Mouse (Mus musculus) CD8-positive naive resting alpha-beta T cell, adult 2 months (primary cell): ENCODE measurements around the gene Agr3.
A peak's percentile ranks its signal among the peaks of the same experiment; 100 is the strongest.

ENCODE experiments used
- DNase-seq, 2 experiments: peaks; one replicate each; pipeline ENCODE4 v3.0.0; 2022; ENCODE audit warnings: low read depth in 2 of 2, low spot score in 2 of 2

Agr3 gene

GRCm38 (mm10) chr12:35925402-35925801 lies at the start of gene Agr3:
TSS of gene Agr3 (plus strand) at chr12:35925620.
- DNase-seq, result no peak

GRCm38 (mm10) chr12:35884892-35885558 lies 40.4 kb upstream of the Agr3 start:
- no peak for DNase-seq

DNA sequence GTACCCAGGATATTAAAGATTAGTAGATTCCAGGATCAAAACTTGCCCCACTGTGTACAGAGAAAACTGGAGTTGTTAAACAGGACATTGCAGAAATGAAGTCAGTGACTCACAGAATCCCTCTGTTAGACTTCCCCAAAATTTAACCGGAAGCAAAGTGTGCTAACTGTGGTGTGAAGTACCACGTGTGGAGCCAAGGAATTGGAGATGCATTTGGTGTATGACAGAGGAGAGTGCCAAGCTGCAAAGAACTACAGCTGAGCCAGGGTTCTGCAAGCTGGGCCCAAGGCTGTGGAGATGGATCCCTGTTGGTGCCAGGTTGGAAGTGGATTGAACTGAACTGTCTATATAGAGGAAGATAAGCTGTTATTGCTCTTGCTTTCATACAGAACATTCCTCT lies 36.0 kb upstream of the Agr3 start:
- no peak for DNase-seq

- no peak for DNase-seq
Measured at GRCm38 (mm10) chr12:35890756-35891155, 34.7 kb upstream of the Agr3 start.

DNA sequence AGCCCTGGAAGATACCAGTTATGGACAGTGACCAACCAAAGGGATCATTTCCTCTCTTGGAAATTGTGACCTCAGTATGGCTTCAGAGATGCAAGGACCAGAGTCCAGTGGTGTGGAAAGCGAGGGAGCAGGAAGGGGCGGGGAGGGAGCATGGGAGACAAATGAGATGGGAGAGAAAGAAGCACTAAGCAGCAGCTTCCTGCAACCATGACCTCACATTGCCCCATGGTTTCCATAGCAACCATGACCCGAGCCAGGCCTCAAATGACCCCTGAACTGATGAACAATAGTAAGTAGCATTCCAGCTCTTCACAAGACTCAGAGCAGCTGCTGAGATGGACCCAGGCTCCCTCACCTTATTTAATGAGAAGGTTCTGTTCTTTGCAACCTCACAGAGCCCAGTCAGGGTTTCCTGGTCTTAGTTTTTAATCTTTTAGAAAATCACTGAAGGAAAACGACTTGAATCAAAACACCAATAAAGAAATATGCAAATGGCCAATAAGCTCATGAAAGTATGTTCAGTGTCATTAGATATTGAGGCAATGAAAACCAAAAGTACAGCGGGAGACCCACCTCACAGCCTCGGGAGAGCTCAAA lies 31.0 kb upstream of the Agr3 start:
- DNase-seq, result no peak

- peak; percentile 25 to 55 for DNase-seq
Measured at GRCm38 (mm10) chr12:35895875-35896763, 29.3 kb upstream of the Agr3 start.

DNA sequence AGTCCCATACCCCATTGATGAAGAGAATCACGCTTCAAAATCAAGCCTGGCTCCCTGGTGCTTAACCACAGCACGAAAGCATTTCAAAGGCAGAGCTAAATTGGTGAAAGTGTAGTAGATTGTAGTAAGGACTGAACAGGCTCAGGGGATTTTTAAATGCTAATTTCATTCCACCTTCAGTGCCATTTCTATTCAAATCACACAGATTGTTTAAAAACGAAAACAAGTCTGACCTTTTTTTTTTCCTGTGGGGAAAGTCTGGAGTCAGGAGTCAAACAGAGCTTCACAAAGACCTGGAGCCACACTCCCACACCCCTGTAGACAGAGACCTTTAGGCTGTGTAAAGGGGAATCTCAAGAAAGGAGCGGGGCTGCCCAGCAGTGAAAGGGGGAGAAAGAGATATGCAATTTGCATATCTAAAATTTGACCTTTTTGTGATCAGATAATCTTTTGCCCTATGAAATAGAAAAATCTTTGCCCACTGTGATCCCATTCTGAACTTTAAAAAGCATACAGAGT lies 28.6 kb upstream of the Agr3 start:
- DNase-seq, result no peak

DNA sequence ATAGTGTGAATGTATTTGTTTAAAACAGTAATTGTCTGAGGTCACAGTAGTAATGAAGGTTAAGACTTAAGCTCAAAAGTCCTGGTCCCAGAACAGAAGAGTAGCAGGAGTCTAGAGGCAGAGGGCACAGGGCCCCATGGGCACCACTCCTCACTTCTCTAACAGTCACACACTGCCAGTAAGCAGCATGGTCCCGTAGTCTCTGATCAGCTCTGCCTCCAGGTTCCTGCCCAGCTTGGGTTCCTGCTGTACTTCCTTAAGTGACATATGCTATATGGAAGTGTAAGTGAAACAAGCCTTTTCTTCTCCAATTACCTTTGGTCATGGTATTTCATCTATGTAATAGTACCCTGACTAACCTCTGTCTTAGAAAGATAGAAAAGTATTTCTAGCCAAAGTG lies 14.8 kb upstream of the Agr3 start:
- no peak for DNase-seq

- DNase-seq, result peak in 1 of 2 experiments; percentile 5
Measured at GRCm38 (mm10) chr12:35915813-35916212, 9.6 kb upstream of the Agr3 start.

DNA sequence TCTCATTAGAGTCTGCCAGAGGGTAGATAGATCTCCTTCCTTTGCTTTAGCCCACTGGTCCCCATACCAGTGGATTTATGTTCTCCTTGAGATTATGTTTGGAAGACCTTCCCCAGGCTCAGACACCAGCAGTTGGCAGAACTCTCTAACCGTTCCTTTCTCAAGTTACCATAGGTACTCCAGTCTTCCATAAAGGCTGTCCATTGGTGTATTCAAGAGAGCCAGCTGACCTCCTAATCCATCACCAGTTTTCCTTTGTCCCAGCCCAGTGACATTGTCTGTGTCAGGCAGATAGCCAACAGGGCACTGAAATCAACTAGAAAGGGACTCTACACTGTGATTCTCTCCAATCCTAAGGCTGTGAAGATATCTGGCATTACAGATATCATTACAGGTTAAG lies 9.0 kb upstream of the Agr3 start:
- no peak for DNase-seq

DNA sequence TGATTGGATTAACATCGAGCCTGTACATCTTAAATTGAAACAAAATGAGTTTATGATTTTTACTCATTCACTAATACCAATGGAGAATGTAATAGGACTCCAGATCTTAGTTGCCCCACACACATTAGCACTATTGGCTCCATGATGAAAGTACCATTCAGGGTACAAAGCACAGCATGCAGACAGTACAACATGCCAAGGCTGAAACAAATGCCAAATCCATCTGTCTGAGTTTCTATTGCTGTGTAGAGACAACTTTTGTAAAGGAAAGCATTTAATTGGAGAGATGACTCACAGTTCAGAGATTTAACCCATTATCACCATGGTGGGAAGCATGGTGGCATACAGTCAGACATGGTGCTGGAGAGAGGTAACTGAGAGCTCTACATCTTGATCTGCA lies 7.4 kb upstream of the Agr3 start:
- no peak for DNase-seq

- DNase-seq, result no peak
Measured at GRCm38 (mm10) chr12:35927804-35928203, 2.4 kb downstream of the Agr3 start.

GRCm38 (mm10) chr12:35932816-35933215 lies 7.4 kb downstream of the Agr3 start:
- no peak for DNase-seq

DNA sequence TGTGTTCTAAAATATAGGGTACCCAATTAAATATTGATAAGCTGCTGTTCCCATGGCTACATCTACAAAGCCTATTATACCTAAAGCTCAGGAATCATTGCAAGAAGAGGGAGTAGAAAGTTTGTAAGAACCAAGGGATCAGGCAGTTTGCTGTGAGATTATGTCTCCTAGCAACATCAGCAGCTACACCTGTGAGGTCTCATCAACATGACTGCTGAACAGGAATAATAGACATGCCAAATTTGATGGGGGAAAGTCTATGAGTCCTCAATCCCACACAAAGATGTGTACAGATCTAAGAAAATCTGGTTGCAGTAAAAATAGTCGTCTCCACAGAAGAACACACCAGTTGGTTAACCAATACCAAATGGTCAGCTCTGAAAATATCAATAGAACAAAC lies 26.3 kb downstream of the Agr3 start:
- no peak for DNase-seq

GRCm38 (mm10) chr12:35957235-35957634 lies 31.8 kb downstream of the Agr3 start:
- peak; percentile 3 to 14 for DNase-seq

- no peak for DNase-seq
Measured at GRCm38 (mm10) chr12:35966098-35966767, 40.8 kb downstream of the Agr3 start.

GRCm38 (mm10) chr12:35966768-35967141 lies 41.3 kb downstream of the Agr3 start:
- no peak for DNase-seq

- DNase-seq, result no peak
Measured at GRCm38 (mm10) chr12:35975898-35976297, 50.5 kb downstream of the Agr3 start.

GRCm38 (mm10) chr12:35977633-35978246 lies 52.3 kb downstream of the Agr3 start:
- no peak for DNase-seq

DNA sequence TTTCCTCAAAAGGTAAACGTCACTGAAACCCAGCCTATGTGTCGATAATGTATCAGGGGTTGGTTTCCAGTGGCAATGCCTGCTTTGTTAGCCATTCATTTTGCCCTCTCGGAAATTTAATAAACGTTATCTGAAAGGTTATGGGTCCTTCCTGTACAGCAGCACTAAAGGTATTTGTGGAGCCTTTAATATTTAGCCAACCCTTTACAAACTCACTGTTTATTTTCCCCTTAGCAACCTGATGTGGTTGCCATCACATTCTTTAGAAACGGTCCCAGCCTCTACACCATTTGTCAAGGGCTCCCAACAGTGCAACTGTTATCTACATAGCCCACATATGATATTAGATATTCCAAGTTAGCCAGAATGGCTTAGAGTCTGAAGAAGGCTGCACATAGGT lies 54.2 kb downstream of the Agr3 start:
- no peak for DNase-seq
